Mouse (Mus musculus) MEL (cell line): ENCODE results near the gene Upf2. TPM values are rescaled to one million over a fixed set of nuclear protein-coding genes. Genes with fewer than 3 reads are reported as not detected.
A peak's percentile ranks its signal among the peaks of the same experiment; 100 is the strongest.

Source experiments
- DNase-seq: peaks from one replicate; pipeline ENCODE4 v3.0.0; 2011; ENCODE audit warnings: low read depth, low spot score
- H3K27ac ChIP-seq: 2 replicates; pipeline ENCODE4 v1.5.1; 2012; ENCODE audit warnings: low read depth, mild to moderate bottlenecking, control low read depth, low read length, moderate library complexity; ENCODE audit not compliant: control insufficient read depth
- H3K27me3 ChIP-seq, 2 experiments: fragments of 150-350 bp in 1 of 2; sonication (generic) in 1 of 2; 2 replicates each; pipeline ENCODE4 v1.6.1; 2012; ENCODE audit warnings: low read length in 2 of 2, mild to moderate bottlenecking in 2 of 2, improper control_type of control experiment in 1 of 2, moderate library complexity in 1 of 2; ENCODE audit not compliant: insufficient read depth in 2 of 2, control insufficient read depth in 1 of 2
- H3K36me3 ChIP-seq, 2 experiments: 2 replicates each; pipeline ENCODE4 v1.6.1; 2012 to 2014; ENCODE audit warnings: low read length in 2 of 2, improper control_type of control experiment in 1 of 2, inconsistent platforms in 1 of 2, mild to moderate bottlenecking in 1 of 2; ENCODE audit not compliant: insufficient read depth in 2 of 2, control insufficient read depth in 1 of 2
- H3K4me1 ChIP-seq, 2 experiments: fragments of 150-350 bp in 1 of 2; sonication (generic) in 1 of 2; 2 replicates each; pipeline ENCODE4 v1.6.1; 2012; ENCODE audit warnings: low read length in 2 of 2, improper control_type of control experiment in 1 of 2, mild to moderate bottlenecking in 1 of 2; ENCODE audit not compliant: insufficient read depth in 2 of 2, control insufficient read depth in 1 of 2
- H3K4me3 ChIP-seq, 2 experiments: fragments of 150-350 bp in 1 of 2; sonication (generic) in 1 of 2; 2 replicates each; pipeline ENCODE4 v1.5.1; 2012; ENCODE audit warnings: low read depth in 2 of 2, low read length in 2 of 2, mild to moderate bottlenecking in 2 of 2, moderate library complexity in 2 of 2, control low read depth in 1 of 2, improper control_type of control experiment in 1 of 2; ENCODE audit not compliant: control insufficient read depth in 1 of 2, insufficient read depth in 1 of 2
- H3K79me2 ChIP-seq: 2 replicates; pipeline ENCODE4 v1.6.1; 2012; ENCODE audit warnings: mild to moderate bottlenecking, low read length, moderate library complexity; ENCODE audit not compliant: control insufficient read depth, poor library complexity, insufficient read depth
- H3K9ac ChIP-seq: 2 replicates; pipeline ENCODE4 v1.6.1; 2012; ENCODE audit warnings: low read depth, mild to moderate bottlenecking, control low read depth, low read length, moderate library complexity; ENCODE audit not compliant: control insufficient read depth, poor library complexity, severe bottlenecking
- H3K9me3 ChIP-seq: fragments of 150-350 bp; sonication (generic); replicated peaks from 2 replicates; pipeline ENCODE4 v1.6.1; 2012; ENCODE audit warnings: mild to moderate bottlenecking, low read length, improper control_type of control experiment, moderate library complexity; ENCODE audit not compliant: insufficient read depth
- CHD2 ChIP-seq: IDR thresholded peaks from 2 replicates; pipeline ENCODE4 v1.6.1; 2011; ENCODE audit warnings: low read length, improper control_type of control experiment
- CTCF ChIP-seq, 3 experiments: IDR thresholded peaks in 2 of 3; conservative IDR thresholded peaks in 1 of 3; 2 replicates each; pipeline ENCODE4 v1.5.1; 2011 to 2012; ENCODE audit warnings: low read length in 3 of 3, low read depth in 2 of 3, mild to moderate bottlenecking in 2 of 3, improper control_type of control experiment in 1 of 3, inconsistent platforms in 1 of 3, mixed read lengths in 1 of 3, moderate library complexity in 1 of 3; ENCODE audit not compliant: control insufficient read depth in 1 of 3, insufficient read depth in 1 of 3, poor library complexity in 1 of 3, severe bottlenecking in 1 of 3
- ELF1 ChIP-seq: IDR thresholded peaks from 2 replicates; pipeline ENCODE4 v1.6.1; 2014; ENCODE audit warnings: low read depth, mild to moderate bottlenecking, inconsistent platforms, low read length, improper control_type of control experiment, moderate library complexity
- EP300 ChIP-seq, 2 experiments: IDR thresholded peaks; 2 replicates each; pipeline ENCODE4 v1.6.1; 2011; ENCODE audit warnings: improper control_type of control experiment in 2 of 2, low read length in 2 of 2, low read depth in 1 of 2, mild to moderate bottlenecking in 1 of 2
- ETS1 ChIP-seq: IDR thresholded peaks from 2 replicates; pipeline ENCODE4 v1.6.1; 2012; ENCODE audit warnings: low read depth, mild to moderate bottlenecking, inconsistent platforms, low read length, improper control_type of control experiment, moderate library complexity
- GABPA ChIP-seq: IDR thresholded peaks from 2 replicates; pipeline ENCODE4 v1.6.1; 2012; ENCODE audit warnings: low read depth, mild to moderate bottlenecking, inconsistent platforms, low read length, improper control_type of control experiment, moderate library complexity
- GATA1 ChIP-seq: IDR thresholded peaks from 2 replicates; pipeline ENCODE4 v1.6.1; 2011; ENCODE audit warnings: low read depth, low read length, improper control_type of control experiment
- MAFK ChIP-seq: IDR thresholded peaks from 2 replicates; pipeline ENCODE4 v1.6.1; 2011; ENCODE audit warnings: low read depth, mild to moderate bottlenecking, low read length, improper control_type of control experiment, borderline replicate concordance
- MAX ChIP-seq: IDR thresholded peaks from 2 replicates; pipeline ENCODE4 v1.6.1; 2011; ENCODE audit warnings: low read length, improper control_type of control experiment
- MXI1 ChIP-seq: IDR thresholded peaks from 2 replicates; pipeline ENCODE4 v1.6.1; 2011; ENCODE audit warnings: mild to moderate bottlenecking, low read depth, low read length, improper control_type of control experiment
- MYB ChIP-seq: IDR thresholded peaks from 2 replicates; pipeline ENCODE4 v1.6.1; 2011; ENCODE audit warnings: mild to moderate bottlenecking, low read depth, low read length, improper control_type of control experiment
- MYC ChIP-seq: IDR thresholded peaks from 2 replicates; pipeline ENCODE4 v1.6.1; 2011; ENCODE audit warnings: low read depth, mild to moderate bottlenecking, low read length, improper control_type of control experiment, moderate library complexity
- NRF1 ChIP-seq: IDR thresholded peaks from 2 replicates; pipeline ENCODE4 v1.6.1; 2014; ENCODE audit warnings: low read depth, mild to moderate bottlenecking, inconsistent platforms, low read length, improper control_type of control experiment, moderate library complexity; ENCODE audit not compliant: poor library complexity, insufficient read depth, severe bottlenecking
- POLR2A ChIP-seq, 2 experiments: IDR thresholded peaks; 2 replicates each; pipeline ENCODE4 v1.6.1; 2011 to 2012; ENCODE audit warnings: low read length in 2 of 2, mild to moderate bottlenecking in 2 of 2, control low read depth in 1 of 2, improper control_type of control experiment in 1 of 2, low read depth in 1 of 2, moderate library complexity in 1 of 2; ENCODE audit not compliant: control insufficient read depth in 1 of 2, insufficient read depth in 1 of 2, poor library complexity in 1 of 2
- POLR2AphosphoS2 ChIP-seq: IDR thresholded peaks from 2 replicates; pipeline ENCODE4 v1.6.1; 2011; ENCODE audit warnings: low read length, improper control_type of control experiment
- POLR2AphosphoS5 ChIP-seq: IDR thresholded peaks from 2 replicates; pipeline ENCODE4 v1.6.1; 2012; ENCODE audit warnings: low read depth, borderline replicate concordance, mild to moderate bottlenecking, inconsistent platforms, low read length, moderate library complexity, mixed read lengths
- RAD21 ChIP-seq: IDR thresholded peaks from 2 replicates; pipeline ENCODE4 v1.6.1; 2011; ENCODE audit warnings: mild to moderate bottlenecking, low read depth, low read length, improper control_type of control experiment
- RCOR1 ChIP-seq: IDR thresholded peaks from 2 replicates; pipeline ENCODE4 v1.6.1; 2012; ENCODE audit warnings: low read depth, mild to moderate bottlenecking, inconsistent platforms, low read length, improper control_type of control experiment
- SIN3A ChIP-seq: IDR thresholded peaks from 2 replicates; pipeline ENCODE4 v1.6.1; 2012; ENCODE audit warnings: low read length, improper control_type of control experiment, inconsistent platforms
- TAL1 ChIP-seq: IDR thresholded peaks from 2 replicates; pipeline ENCODE4 v1.6.1; 2012; ENCODE audit warnings: mild to moderate bottlenecking, inconsistent platforms, low read length, moderate library complexity, mixed read lengths
- TBP ChIP-seq: IDR thresholded peaks from 2 replicates; pipeline ENCODE4 v1.8.0; 2011; ENCODE audit warnings: low read depth, low read length, improper control_type of control experiment
- TCF12 ChIP-seq: IDR thresholded peaks from 2 replicates; pipeline ENCODE4 v1.6.1; 2014; ENCODE audit warnings: low read depth, mild to moderate bottlenecking, inconsistent platforms, low read length, improper control_type of control experiment, moderate library complexity
- UBTF ChIP-seq: IDR thresholded peaks from 2 replicates; pipeline ENCODE4 v1.6.1; 2012; ENCODE audit warnings: low read depth, mild to moderate bottlenecking, inconsistent platforms, low read length, improper control_type of control experiment, moderate library complexity, borderline replicate concordance; ENCODE audit not compliant: insufficient read depth
- USF2 ChIP-seq, 2 experiments: IDR thresholded peaks; 2 replicates each; pipeline ENCODE4 v1.6.1; 2011 to 2012; ENCODE audit warnings: improper control_type of control experiment in 2 of 2, low read length in 2 of 2, borderline replicate concordance in 1 of 2, inconsistent platforms in 1 of 2, low read depth in 1 of 2, mild to moderate bottlenecking in 1 of 2; ENCODE audit not compliant: insufficient read depth in 1 of 2
- ZKSCAN1 ChIP-seq: IDR thresholded peaks from 2 replicates; pipeline ENCODE4 v1.6.1; 2012; ENCODE audit warnings: low read depth, mild to moderate bottlenecking, inconsistent platforms, low read length, improper control_type of control experiment, moderate library complexity
- ZMIZ1 ChIP-seq: IDR thresholded peaks from 2 replicates; pipeline ENCODE4 v1.6.1; 2012; ENCODE audit warnings: low read depth, mild to moderate bottlenecking, inconsistent platforms, low read length, improper control_type of control experiment, moderate library complexity
- ZNF384 ChIP-seq: IDR thresholded peaks from 2 replicates; pipeline ENCODE4 v1.6.1; 2012; ENCODE audit warnings: low read depth, mild to moderate bottlenecking, inconsistent platforms, low read length, improper control_type of control experiment
- polyA plus RNA-seq, 2 experiments: library from polyadenylated mRNA; stranded (reverse) in 1 of 2; unstranded in 1 of 2; fragments of >175 nt in 1 of 2; fragments of >200 nt in 1 of 2; gene quantifications; 2 replicates each; pipeline versions ENCODE4 v1.2.1 to v1.2.4; 2012; ENCODE audit warnings: low replicate concordance in 2 of 2, low read depth in 1 of 2; ENCODE audit not compliant: insufficient read length in 2 of 2, insufficient read depth in 1 of 2, missing spikeins in 1 of 2
- total RNA-seq: library from RNA; depleted of rRNA; stranded (reverse); fragments of 300-350 nt; gene quantifications from 2 replicates; pipeline ENCODE4 v1.2.3, GENCODE M21; 2012

Upf2 gene
- total and polyA plus RNA-seq, 3 experiments, result 15.3 to 30.9 TPM; not detected in 1

DNA sequence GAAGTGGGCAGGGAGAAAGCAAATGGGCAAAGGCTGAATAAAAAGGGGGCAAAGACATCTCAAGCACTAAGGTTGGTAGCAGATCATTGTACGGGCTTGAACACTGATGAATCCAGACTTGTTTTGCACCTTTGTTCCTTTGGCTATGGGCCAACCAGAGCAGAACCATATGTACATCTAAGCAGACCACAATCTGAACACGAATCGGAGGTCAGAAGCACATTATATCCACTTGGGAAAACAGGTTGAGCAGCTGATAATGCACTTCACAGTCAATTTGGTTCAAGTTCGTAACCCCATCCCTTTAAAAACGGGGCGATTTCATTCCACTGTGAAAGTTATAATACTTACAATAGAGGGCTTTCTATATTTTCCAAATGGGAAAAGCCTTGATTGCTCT, 964 bp upstream of the Upf2 start:
- H3K79me2 ChIP-seq, result peaks cover 26% of the 10 kb centered on the region
- TF ChIP-seq GATA1 (peak; percentile 30; the same call in 1 of the 2 replicates), SIN3A (no peak; the same call in 1 of the 2 replicates), CHD2 (no peak), ZNF384 (no peak), TCF12 (0 out of 2 replicates have a peak, but pooled peaks have one; percentile 18), GABPA (0 out of 2 replicates have a peak, but pooled peaks have one; percentile 5), ETS1 (peak; percentile 45; the same call in 1 of the 2 replicates), MXI1 (peak; percentile 58; the same call in 1 of the 2 replicates), TAL1 (peak; percentile 34; the same call in 1 of the 2 replicates), MYC (peak; percentile 59; the same call in 1 of the 2 replicates), MYB (no peak), RCOR1 (0 out of 2 replicates have a peak, but pooled peaks have one; percentile 19), POLR2AphosphoS2 (peak; percentile 46; the same call in 1 of the 2 replicates)
- H3K9ac ChIP-seq, result peak overlapping the region; percentile 91
- peaks cover 9 to 14% of the 10 kb centered on the region in 2 experiments for H3K4me1 ChIP-seq
- peak; percentile 76 for DNase-seq
- H3K9me3 ChIP-seq, result no peaks in the 10 kb centered on the region
- peaks cover 6 to 21% of the 10 kb centered on the region in 2 experiments; a peak in 3 of 4 replicates for H3K36me3 ChIP-seq
- no peaks in the 10 kb centered on the region for H3K27me3 ChIP-seq
- H3K4me3 ChIP-seq, result peak overlapping the region; percentile 79 to 90
- peak overlapping the region; percentile 86 for H3K27ac ChIP-seq

GRCm38 (mm10) chr2:5951621-5952211, 447 bp downstream of the Upf2 start:
- Histone ChIP-seq H3K27me3 (no peaks in the 10 kb centered on the region), H3K27ac (peak overlapping the region; percentile 70), H3K4me3 (peak overlapping the region; percentile 69 to 88), H3K9ac (peak overlapping the region; percentile 89), H3K4me1 (peaks cover 0 to 4% of the 10 kb centered on the region in 2 experiments; a peak in 2 of 4 replicates), H3K9me3 (no peaks in the 10 kb centered on the region), H3K36me3 (peaks cover 6 to 16% of the 10 kb centered on the region in 2 experiments; a peak in 3 of 4 replicates), H3K79me2 (peaks cover 31% of the 10 kb centered on the region)
- peak; percentile 76 for DNase-seq
- TF ChIP-seq UBTF (0 out of 2 replicates have a peak, but pooled peaks have one; percentile 26), SIN3A (no peak; the same call in 1 of the 2 replicates), MAFK (no peak), EP300 (IDR thresholded peaks at IDR 0.05; ENCODE audit: low read depth in 1 of 2, low read length in 2 of 2) (no peak), NRF1 (no peak), CTCF (IDR thresholded peaks at IDR 0.05 in 2 of 3, conservative IDR thresholded peaks at IDR 0.05 in 1 of 3; ENCODE audit: control insufficient read depth in 1 of 3, insufficient read depth in 1 of 3, low read depth in 2 of 3, low read length in 3 of 3, poor library complexity in 1 of 3, severe bottlenecking in 1 of 3) (no peak), ZNF384 (no peak), RAD21 (no peak), ELF1 (no peak), TBP (peak; percentile 35; the same call in 1 of the 2 replicates), MXI1 (no peak; the same call in 1 of the 2 replicates), MYC (no peak), MYB (no peak), POLR2AphosphoS5 (no peak), ZKSCAN1 (no peak), GATA1 (no peak), USF2 (IDR thresholded peaks at IDR 0.05; ENCODE audit: borderline replicate concordance in 1 of 2, insufficient read depth in 1 of 2, low read depth in 1 of 2, low read length in 2 of 2) (no peak), ETS1 (0 out of 2 replicates have a peak, but pooled peaks have one; percentile 13), MAX (peak; percentile 28; the same call in 1 of the 2 replicates), POLR2A (IDR thresholded peaks at IDR 0.05; ENCODE audit: control insufficient read depth in 1 of 2, insufficient read depth in 1 of 2, low read depth in 1 of 2, low read length in 2 of 2, poor library complexity in 1 of 2) (no peak; a peak in 1 of 4 replicates), POLR2AphosphoS2 (no peak), ZMIZ1 (no peak)
